Mouse (Mus musculus): ENCODE results near the gene Cd63.

Cd63 gene

DNA sequence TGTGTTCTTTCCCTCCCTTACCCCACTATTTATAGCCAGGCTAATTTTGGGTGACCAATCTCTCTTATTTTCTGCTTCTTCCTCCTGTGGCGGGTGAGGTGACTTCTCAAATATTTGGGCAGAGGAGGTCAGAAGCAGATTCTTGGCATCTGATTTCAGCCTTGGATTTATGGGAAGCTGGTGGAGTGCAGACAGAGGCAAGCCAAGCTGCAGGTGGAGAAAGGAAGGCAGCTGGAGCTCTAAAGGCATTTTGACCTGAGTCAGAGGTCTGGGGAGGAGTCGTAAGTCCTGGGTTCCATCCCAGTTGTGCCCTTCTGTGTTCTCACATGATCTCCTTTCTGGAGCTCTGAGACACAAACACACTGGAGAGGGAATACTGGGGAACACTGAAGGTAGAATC is 30.7 kb downstream of the Cd63 start:
- ChIA-PET POLR2A (interaction anchor here in 2 of 4 experiments (0.6 to 3.9 kb wide), 8 partner anchors 8 to 230 kb away, joined by 3 to 36 read pairs (median 4); partner anchors contain the start of genes Rdh5 (in 2 of the 2) and Bloc1s1 (in 1 of the 2)), CTCF (interaction anchor here in 1 of 4 experiments (1.7 kb wide), 1 partner anchor 14 kb away, joined by 4 read pairs; no protein-coding TSS in a partner anchor)

DNA sequence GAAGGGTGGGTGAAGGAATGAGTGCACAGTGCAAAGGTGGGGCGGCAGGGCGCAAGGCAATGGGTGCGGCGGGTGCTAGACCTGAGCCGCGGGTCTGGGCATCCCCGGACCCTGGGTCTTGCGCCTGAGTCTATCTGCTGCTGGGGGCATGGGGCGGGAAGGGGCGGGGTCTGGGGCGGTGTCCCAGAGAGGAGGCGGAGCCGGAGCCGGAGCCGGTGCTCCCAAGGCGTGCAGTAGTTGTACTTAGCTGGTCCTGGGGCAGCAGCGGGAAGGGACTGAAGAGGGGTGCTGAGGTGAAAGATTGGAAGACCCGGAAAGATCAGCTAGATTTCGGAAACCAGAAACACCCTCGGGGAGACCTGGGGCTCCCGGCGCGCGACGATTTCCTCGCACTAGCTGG is 32.8 kb downstream of the Cd63 start, which contains the start of gene Itga7:
TSS of gene Itga7 (plus strand) at position 245 of the 400 bp plus-strand sequence.
- POLR2A ChIA-PET: interaction anchor here (0.6 to 4.7 kb wide), 22 partner anchors 10 to 522 kb away, joined by 3 to 42 read pairs (median 4); partner anchors contain the start of genes Bloc1s1 (in 4 of the 4), Rdh5 (in 3 of the 4), Cdk2 (in 1 of the 4) and Nabp2 (in 1 of the 4)
- CTCF ChIA-PET: interaction anchor here (0.7 to 2.9 kb wide), 10 partner anchors 10 to 28 kb away, joined by 3 to 14 read pairs (median 7); partner anchors contain the start of genes Bloc1s1 (in 1 of the 4) and Rdh5 (in 1 of the 4)

GRCm38 (mm10) chr10:128933976-128934721 is 33.4 kb downstream of the Cd63 start:
- CTCF ChIA-PET: interaction anchor here (0.5 to 2.9 kb wide), 12 partner anchors 10 to 435 kb away, joined by 3 to 14 read pairs (median 6); partner anchors contain the start of genes Bloc1s1 (in 1 of the 4) and Rdh5 (in 1 of the 4)
- POLR2A ChIA-PET: interaction anchor here (0.6 to 4.7 kb wide), 21 partner anchors 10 to 523 kb away, joined by 3 to 42 read pairs (median 4); partner anchors contain the start of genes Bloc1s1 (in 4 of the 4), Rdh5 (in 3 of the 4), Cdk2 (in 1 of the 4) and Nabp2 (in 1 of the 4)

DNA sequence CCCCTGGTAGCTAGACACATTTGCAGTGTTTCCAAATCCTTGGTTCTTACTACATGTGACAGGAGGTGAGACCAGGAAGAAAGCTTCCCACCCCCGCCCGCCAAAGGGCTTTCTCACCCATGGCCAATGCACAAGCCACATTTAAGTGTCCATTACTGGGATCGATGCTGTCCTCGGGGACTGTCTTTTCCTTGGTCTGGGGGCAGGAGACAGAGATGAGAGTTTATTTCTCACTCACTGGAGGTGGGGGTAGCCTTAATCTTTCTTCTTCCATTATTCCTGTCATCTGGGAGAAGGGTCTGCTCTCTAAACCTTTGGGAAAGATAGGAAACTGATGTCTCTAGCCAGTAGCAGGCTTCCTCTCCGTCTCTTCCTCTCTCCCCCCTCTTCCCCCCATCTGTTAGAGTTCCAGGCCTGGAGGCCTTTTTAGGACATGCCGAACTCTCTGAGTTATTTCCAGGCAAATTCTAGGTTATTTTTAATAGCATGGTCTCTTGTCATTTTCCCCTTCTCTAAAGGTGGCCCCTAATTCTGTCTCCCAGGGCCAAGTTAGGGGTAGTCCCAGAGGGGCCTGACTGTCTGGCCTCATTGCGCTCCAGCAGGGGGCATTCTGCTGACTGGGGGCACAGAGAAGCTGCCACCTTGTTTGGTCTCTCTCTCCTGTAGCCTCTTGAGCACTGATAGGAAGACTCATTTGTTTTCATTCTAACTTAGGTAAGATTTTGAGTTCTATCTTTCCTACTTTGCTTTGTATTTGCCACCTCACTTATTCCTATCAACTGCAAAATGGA is 34.4 kb downstream of the Cd63 start:
- POLR2A ChIA-PET: interaction anchor here in 2 of 4 experiments (0.9 to 4.7 kb wide), 11 partner anchors 9 to 26 kb away, joined by 3 to 42 read pairs (median 8); partner anchors contain the start of genes Bloc1s1 (in 2 of the 2) and Rdh5 (in 2 of the 2)
- CTCF ChIA-PET: interaction anchor here in 2 of 4 experiments (0.8 to 2.9 kb wide), 7 partner anchors 10 to 29 kb away, joined by 3 to 14 read pairs (median 7); partner anchors contain the start of genes Bloc1s1 (in 1 of the 2) and Rdh5 (in 1 of the 2)

GRCm38 (mm10) chr10:128935826-128936440 is 35.1 kb downstream of the Cd63 start:
- ChIA-PET CTCF (interaction anchor here in 2 of 4 experiments (0.8 to 1.3 kb wide), 2 partner anchors 9 kb away, joined by 3 to 7 read pairs; no protein-coding TSS in a partner anchor), POLR2A (interaction anchor here in 2 of 4 experiments (1.2 to 4.7 kb wide), 4 partner anchors 9 to 26 kb away, joined by 4 to 42 read pairs (median 10); partner anchors contain the start of genes Bloc1s1 (in 2 of the 2) and Rdh5 (in 1 of the 2))

DNA sequence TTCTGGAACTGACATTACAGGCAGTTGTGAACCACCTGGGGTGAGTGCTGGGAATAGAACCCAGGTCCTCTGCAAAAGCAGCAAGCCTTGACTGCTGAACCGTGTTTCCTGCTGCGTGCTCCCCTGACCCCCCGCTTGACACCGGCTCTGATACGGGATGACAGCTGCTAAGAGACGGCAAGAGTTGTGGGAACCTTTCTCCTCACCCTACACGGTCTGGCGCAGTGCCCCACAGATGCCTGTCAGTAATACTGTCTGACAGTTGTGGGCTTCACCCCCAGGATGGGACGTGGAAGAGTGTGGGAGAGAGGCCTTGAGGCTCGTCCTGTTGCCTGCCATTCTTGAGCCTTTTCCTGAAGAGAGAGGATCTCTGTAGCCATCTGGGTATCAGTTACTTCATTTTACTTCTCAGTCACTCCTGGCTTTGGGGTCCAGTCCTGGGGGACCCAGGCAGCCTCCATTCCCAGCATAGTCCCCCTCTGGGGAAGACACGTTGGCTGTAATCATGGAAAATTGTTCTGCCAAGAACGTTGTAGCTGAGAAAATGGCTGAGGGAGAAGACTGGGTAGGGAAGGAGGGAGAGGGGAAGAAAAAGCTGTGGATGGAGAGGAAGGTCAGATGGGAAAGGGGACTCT is 37.1 kb downstream of the Cd63 start:
- CTCF ChIA-PET: interaction anchor here in 1 of 4 experiments (0.6 kb wide), 1 partner anchor 655 kb away, joined by 3 read pairs; no protein-coding TSS in a partner anchor
- POLR2A ChIA-PET: interaction anchor here in 2 of 4 experiments (0.8 to 1.9 kb wide), 3 partner anchors 15 to 19 kb away, joined by 3 to 4 read pairs (median 3); partner anchors contain the start of gene Rdh5 (in 1 of the 2)

GRCm38 (mm10) chr10:128938457-128938856 is 37.7 kb downstream of the Cd63 start:
- CTCF ChIA-PET: no interaction called here

DNA sequence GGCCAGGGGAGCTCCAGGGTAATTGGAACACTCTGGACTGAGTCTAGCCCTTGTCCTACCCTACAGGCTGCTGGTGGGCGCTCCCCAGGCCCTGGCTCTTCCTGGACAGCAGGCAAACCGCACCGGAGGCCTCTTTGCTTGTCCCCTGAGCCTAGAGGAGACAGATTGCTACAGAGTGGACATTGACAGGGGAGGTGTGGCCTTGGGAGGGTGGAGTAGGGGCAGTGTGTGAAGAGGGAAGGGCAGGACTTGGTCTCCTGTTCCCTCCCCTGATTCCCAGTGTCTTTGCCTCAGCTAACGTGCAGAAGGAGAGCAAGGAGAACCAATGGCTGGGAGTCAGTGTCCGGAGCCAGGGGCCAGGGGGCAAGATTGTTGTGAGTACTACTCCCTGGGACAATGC is 38.2 kb downstream of the Cd63 start:
- CTCF ChIA-PET: no interaction called here
- POLR2A ChIA-PET: interaction anchor here in 2 of 4 experiments (0.8 to 1.9 kb wide), 2 partner anchors 16 to 41 kb away, joined by 3 to 4 read pairs; partner anchors contain the start of gene Rdh5 (in 1 of the 2)

More at GRCm38 (mm10) chr10:128938457-128938856, 37.7 kb downstream of the Cd63 start:
- POLR2A ChIA-PET: interaction anchor here in 2 of 4 experiments (0.8 to 1.9 kb wide), 3 partner anchors 15 to 40 kb away, joined by 3 to 4 read pairs (median 3); partner anchors contain the start of gene Rdh5 (in 1 of the 2)

- CTCF ChIA-PET: interaction anchor here in 1 of 4 experiments (0.6 kb wide), 1 partner anchor 24 kb away, joined by 3 read pairs; no protein-coding TSS in a partner anchor
- POLR2A ChIA-PET: interaction anchor here in 2 of 4 experiments (1.3 kb wide), 2 partner anchors 9 to 12 kb away, joined by 3 read pairs; no protein-coding TSS in a partner anchor
These were observed 39.8 kb downstream of the Cd63 start for GRCm38 (mm10) chr10:128940475-128941061.

- ChIA-PET POLR2A (interaction anchor here in 2 of 4 experiments (0.7 to 1.8 kb wide), 9 partner anchors 11 to 398 kb away, joined by 3 to 8 read pairs (median 4); partner anchors contain the start of genes Bloc1s1 (in 1 of the 2), Itga7 (in 1 of the 2) and Zc3h10 (in 1 of the 2)), CTCF (interaction anchor here (0.6 to 2.3 kb wide), 30 partner anchors 9 to 1594 kb away, joined by 3 to 14 read pairs (median 4); partner anchors contain the start of genes Itga7 (in 3 of the 4), Bloc1s1 (in 2 of the 4) and Rdh5 (in 2 of the 4))
These were observed 44.9 kb downstream of the Cd63 start for GRCm38 (mm10) chr10:128945675-128946074.

- POLR2A ChIA-PET: no interaction called here
- CTCF ChIA-PET: no interaction called here
These were observed 46.7 kb downstream of the Cd63 start for GRCm38 (mm10) chr10:128947496-128947895.

DNA sequence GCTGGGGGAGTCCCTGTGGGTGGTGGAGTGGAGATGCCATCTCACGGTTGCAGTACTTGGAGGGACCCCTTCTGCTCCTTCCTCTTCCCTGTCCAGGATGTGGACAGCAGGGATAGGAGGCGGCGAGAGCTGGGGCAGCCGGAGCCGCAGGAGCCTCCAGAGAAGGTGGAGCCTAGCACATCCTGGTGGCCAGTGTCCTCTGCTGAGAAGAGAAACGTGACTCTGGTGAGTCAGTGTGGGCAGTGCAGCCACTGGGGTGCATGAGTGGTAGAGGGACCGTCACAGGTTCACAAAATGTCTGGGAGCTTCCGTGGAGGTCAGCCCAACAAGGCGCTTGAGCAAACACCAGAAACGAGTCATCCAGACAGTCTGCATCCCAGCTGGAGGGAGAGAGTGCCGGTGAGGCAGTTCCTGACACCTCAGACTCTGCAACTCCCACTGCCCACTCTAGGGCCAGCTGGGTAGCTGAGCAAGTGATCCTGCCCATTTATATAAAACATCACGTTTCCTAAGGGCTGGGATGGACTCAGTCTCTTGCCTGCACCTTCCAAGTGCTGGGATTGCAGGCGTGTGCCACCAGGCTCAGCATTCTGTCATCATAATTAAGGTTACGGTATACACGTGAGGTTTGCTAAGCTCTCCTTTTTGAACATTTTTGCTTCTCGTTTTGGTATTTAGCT is 49.6 kb downstream of the Cd63 start:
- POLR2A ChIA-PET: interaction anchor here in 3 of 4 experiments (0.6 to 2.0 kb wide), 6 partner anchors 8 to 355 kb away, joined by 3 to 11 read pairs (median 3); partner anchors contain the start of genes Bloc1s1 (in 1 of the 3) and Rdh5 (in 1 of the 3)
- CTCF ChIA-PET: interaction anchor here in 3 of 4 experiments (0.6 to 1.5 kb wide), 4 partner anchors 10 to 1920 kb away, joined by 3 to 10 read pairs (median 4); partner anchors contain the start of gene Mettl7b (in 1 of the 3)

DNA sequence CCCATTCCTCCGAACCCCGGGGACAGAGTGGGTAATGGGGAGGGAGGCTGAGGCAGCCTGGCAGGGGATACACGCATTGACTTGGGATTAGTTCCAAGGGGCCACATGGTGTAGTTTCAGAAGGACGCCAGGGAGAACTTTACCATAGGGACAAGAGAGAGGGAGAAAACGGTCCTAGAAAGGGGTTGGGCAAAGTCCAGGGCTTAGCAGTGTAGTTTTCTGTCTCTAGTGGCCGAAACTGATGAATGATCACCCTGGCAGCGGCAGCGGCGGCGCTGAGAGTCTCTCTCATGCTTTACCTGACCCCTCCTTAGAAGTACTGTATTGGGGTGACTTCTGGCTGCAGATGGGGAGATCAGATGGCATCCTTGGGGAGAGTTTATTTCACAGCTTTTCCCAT is 57.6 kb downstream of the Cd63 start:
- ChIA-PET CTCF (no interaction called here), POLR2A (interaction anchor here in 3 of 4 experiments (0.8 to 1.9 kb wide), 4 partner anchors 8 to 35 kb away, joined by 3 to 8 read pairs (median 4); partner anchors contain the start of genes Bloc1s1 (in 1 of the 3) and Rdh5 (in 1 of the 3))

DNA sequence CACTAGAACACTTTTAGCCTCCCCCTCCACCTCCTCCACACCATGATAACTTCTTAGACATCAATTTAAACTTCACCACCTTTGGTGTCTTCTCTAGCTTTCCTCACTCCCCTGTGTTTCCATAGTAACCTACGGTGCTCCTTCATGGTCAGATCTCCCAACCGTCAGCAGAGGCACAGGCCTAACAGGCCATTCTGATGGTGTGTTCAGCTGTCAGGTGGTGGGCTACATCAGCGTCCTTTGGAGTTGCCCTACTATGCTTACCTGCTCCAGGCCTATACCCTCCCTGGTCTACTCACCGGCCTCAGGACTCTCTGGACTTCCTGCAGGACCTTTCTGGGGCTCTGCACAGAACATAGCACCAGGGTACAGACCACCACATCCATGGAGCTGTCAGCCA is 59.4 kb downstream of the Cd63 start:
- CTCF ChIA-PET: interaction anchor here in 1 of 4 experiments (1.1 kb wide), 1 partner anchor 10 kb away, joined by 4 read pairs; no protein-coding TSS in a partner anchor
- POLR2A ChIA-PET: no interaction called here

Data from embryonic stem cell, embryonic (primary cell).